Mouse (Mus musculus): ENCODE results near the gene Kcnv2.

DNA sequence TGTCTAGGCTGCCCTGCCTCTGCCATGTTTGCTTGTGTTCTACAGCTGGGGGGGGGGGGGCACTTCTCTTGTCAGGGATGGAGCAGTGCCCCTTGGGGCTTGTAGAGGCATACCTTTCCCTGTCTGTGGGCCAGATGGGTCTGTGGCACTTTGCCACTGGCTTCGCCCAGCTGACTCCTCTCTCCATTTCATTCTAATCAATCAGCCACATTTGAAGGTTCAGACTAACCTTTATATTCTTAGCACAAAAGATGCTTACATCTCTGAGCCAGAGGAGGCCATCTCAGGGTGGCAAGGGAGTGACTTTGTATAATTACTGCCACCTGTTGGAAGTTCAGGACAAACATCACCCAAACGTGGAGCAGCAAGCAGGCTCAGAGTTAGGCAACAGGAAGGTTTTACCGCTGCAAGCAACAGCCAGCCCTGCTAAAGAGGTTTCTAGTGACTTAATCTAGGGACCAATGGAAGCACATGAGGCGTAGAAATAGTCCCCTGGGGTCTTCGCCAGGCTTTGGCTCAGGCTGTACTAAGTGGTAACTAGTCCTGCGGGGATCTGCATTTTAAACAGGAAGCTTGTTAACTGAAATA lies 9.9 kb downstream of the Kcnv2 start:
- TF ChIP-seq CTCF (IDR thresholded peaks at IDR 0.05; ENCODE audit: low read depth) (peak; percentile 42), EP300 (IDR thresholded peaks at IDR 0.05; ENCODE audit: low read depth) (no peak)

All from liver, postnatal 0 days (tissue).